Mouse (Mus musculus): Measurements from ENCODE around the gene Akr1cl.

GRCm38 (mm10) chr1:65004526-65004925, 28.0 kb downstream of the Akr1cl start:
- no peak for TF ChIP-seq CTCF (IDR thresholded peaks at IDR 0.05; ENCODE audit: borderline replicate concordance, extremely low read depth, insufficient read depth, insufficient read length)
- no peak for TF ChIP-seq POLR2A (IDR thresholded peaks at IDR 0.05; ENCODE audit: borderline replicate concordance, extremely low read depth, insufficient read depth, insufficient read length, poor library complexity, severe bottlenecking)

Data from brain, embryonic 14.5 days (tissue).